Mouse (Mus musculus): ENCODE results near the gene Copg2.
"Not testable (repeated sequence)": the region's sequence is repeated elsewhere in the genome, so short reads cannot be mapped to it uniquely, and the experiment has no call there.

Copg2 gene

DNA sequence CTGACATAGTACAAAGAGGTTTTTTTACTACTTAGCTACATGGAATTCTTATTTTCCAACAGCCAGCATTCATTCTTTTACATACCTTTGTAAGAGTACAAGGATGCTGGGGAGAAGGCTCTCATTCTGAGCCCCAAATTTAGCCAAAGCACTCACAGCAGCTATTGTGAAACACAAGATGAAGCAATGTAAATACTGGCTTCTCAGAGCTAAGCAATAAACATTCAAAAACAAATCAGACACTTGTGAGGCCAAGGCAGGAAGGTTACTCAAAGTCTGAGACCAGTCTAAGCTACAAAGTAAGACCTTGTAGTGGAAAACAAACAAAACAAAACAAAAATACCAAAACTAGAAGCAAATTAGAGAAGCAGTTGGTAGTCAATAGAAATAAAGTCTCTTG is 83.0 kb downstream of the Copg2 start:
- DNase-seq (ENCODE audit: low spot score) = no peak

DNA sequence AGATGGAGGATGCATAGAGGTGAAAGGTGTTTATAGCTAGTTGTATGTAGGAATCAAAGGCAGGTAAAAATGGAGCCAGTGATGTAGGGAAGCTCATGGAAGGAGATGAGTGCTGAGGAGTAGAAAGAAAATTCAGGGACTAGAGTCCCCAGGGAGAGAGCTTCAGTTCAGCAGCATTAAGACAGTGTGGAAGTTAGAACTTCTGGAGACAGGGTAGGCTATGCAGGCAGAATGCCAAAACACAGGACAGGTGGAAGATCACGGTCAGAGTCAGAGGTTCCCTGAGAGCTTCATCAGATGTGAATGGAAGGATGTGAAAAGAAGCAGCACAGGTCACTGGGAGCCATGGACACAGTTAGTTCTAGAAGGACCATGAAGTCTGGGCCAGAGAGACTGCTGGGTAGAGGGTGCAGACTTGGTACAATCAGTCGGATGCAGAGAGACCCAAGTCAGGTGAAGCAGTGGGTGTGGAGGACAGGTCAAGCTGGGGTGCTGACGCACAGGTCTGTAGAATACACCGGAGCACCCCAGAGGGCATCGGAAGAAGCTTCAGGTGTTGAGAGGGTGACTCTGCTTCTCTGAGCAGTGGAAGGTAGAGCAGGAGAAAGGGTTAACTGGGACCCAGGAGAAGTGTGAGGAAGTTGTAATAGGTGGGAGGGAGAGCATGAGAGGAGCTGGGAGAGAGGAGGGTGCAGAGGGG is 91.4 kb downstream of the Copg2 start:
- DNase-seq (ENCODE audit: low spot score) = no peak

DNA sequence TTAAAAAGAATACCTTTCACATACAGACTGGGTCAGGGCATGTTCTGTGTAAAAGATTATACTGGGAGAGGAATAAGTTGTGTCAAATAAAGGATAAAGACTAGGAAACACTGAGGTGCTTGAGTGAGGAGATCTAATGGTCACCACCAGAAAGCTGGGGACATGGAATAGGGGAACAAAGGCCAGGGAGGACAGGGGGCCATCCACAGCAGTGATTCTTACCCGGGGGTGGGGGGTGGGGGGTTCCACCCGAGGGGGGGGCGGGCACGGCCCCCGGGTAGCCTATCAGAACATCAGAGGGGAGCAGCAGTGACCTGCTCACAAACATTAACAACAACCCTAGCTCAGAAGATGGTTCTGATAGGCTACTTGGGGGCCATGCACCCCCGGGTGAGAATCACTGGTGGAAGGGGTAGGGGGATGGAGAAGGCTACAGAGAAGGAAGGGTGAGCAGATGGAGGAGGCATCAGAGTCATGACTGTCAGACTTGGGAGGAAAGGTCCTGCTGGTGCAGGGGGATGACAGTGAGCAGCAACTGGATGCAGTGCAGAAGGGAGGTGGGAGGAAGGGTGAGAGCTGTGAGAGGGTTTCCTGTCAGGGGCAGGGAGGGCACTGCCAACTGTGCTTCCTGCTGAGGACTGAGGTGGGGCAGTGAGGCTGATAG is 92.1 kb downstream of the Copg2 start:
- DNase-seq (ENCODE audit: low spot score) = not testable (repeated sequence)

DNA sequence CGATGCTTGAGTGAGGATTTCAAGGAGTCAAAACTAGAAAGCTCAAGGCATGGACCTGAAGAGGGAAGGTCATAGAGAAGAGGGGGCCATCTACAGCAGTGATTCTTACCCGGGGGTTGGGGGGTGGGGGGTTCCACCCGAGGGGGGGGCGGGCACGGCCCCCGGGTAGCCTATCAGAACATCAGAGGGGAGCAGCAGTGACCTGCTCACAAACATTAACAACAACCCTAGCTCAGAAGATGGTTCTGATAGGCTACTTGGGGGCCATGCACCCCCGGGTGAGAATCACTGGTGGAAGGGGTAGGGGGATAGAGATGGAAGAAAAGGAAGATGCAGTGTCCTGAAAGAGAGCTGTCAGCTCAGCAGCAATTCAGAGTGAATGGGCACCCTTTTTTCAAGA is 93.7 kb downstream of the Copg2 start:
- DNase-seq (ENCODE audit: low spot score) = not testable (repeated sequence)

DNA sequence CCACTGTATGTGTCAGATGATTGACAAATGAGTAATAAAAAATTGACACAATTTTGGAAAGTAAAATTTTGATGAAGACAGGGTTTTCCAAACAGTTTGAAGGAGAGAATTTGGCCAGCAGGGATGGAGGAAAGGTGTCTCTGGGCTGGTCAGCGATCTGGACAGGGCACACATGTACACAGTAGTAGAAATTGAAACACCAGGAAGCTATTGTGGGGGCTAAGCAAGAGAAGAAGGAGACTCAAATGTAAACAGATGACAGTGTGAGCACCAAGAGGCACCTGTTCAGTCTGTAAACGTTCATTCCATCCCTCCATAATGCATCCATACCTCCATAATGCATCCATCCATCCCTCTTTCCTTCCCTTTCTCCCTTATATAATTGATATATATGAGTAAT is 145.4 kb downstream of the Copg2 start:
- DNase-seq (ENCODE audit: low spot score) = no peak

DNA sequence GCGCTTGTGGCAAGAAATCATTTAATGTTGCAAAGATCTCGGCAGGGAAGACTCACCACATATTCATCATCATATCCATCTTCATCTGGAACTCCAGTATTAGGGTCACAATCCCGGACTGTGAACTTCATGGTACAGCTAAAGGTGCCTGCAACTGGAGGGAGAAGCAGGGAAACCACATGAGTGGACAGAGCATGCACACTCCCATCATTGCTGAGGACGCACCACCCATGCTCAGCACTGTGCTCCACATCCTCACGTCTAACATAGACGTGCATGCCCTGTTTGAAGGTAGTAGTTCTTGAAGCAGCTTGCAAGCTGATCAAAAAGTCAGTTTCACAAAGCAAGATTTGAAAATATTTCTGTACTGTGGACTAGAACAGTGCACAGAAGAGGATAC is 146.1 kb downstream of the Copg2 start:
- no peak for DNase-seq (ENCODE audit: low spot score)

DNA sequence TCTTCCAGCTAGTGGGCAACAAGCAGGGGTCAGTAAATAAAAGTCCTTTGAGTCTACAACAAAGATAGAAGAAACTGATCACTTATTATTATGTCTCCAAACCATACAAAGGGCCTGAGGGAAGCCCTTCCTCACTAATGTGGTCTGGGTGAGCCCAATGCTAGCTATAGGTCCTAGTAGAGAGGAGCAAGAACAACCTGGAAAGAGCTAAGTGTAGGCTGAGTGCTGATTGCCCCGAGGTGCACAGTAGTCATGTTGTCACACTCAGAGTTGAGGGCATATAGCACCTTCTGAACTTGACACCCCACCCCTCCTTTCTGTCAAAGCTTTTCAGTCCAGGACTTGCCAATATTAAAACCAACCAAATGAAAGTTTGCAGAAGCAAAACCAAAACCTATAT is 146.7 kb downstream of the Copg2 start:
- no peak for DNase-seq (ENCODE audit: low spot score)

DNA sequence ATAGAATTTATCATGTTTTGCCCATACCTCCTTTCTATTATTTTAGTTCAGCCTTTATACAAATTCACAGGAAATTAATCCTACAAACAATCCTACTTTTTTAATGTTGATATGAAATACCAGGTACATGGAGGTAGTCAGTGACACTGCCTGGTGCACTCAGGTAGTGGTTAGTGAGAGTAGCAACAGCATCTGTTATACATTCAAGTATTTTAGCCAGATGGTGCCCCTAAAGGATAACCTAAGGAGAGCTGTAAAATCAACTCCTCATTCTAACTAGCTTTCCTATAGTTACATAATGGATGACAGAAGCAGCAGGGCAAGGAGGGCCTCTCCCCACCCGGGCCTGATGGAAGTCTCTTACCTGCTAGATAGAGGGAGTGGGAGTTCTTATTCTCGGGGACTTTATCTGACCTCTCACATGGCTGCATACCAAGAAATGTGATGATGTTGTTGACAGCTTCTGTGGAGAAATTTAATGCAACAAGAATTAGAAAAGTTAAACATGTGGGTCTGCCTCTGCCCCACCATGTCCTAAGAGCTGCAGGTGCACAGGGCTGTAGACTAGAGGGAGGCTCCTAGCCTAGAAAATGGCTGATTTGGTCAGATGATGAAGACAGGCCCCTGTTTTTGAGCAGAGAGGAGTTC is 147.4 kb downstream of the Copg2 start:
- DNase-seq (ENCODE audit: low spot score) = no peak

DNA sequence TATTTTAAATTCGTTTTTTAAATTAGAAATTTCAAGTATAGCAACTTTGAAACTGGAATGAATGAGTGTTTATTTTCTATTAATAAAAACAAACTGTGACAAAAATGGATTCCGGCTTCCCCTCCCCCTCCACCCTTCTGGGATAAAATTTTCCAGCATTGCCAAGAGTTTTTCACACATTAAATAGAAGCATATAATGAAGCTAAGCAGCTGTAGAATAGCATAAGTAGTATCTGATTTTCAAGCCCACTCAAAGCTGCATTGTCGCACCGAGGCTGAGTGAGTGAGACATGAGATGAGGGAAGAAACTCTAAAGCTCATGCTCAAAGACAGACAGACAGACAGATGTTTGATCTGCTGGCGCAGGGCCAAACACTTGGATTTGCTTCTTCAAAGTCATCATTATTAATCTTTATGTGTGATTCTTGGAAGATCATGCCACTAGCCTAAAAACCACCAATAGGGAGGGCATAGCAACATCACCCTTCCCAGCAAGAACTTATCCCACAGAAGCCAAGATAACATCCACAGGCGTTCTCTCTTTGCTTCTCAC is 148.2 kb downstream of the Copg2 start:
- no peak for DNase-seq (ENCODE audit: low spot score)

DNA sequence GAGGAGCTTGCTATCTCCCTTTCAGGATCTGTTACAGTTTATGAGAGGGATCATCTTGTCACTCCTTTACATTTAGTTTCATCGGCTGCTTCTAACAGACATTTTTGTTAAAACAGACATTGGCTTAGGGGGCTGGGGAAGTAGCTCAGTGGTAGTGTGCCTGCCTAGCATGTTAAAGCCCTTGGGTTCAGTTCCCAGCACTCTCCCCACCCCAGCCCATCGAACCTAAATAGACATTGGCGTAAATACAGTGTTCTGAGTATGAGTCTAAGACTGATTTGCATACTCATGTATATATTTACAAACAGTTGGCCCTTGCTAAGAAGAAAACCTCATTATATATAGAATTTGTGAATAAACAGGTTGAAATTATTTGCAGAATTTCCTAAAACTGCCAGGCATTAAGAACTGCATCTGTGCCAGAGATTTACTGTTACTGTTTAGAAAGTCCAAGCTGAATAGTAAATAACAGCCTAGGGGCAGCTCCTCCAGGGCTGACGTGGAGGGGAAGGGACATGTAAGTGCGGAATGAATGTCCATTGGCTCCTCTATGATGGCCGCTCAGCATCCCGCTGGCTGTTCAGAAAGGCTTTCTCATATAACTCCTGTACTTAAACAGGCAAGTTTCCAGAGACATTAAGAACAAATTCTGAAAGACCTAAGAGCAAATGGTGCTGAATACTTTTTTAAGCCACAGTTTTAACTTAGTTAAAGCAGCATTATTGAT is 148.8 kb downstream of the Copg2 start:
- DNase-seq (ENCODE audit: low spot score) = no peak

DNA sequence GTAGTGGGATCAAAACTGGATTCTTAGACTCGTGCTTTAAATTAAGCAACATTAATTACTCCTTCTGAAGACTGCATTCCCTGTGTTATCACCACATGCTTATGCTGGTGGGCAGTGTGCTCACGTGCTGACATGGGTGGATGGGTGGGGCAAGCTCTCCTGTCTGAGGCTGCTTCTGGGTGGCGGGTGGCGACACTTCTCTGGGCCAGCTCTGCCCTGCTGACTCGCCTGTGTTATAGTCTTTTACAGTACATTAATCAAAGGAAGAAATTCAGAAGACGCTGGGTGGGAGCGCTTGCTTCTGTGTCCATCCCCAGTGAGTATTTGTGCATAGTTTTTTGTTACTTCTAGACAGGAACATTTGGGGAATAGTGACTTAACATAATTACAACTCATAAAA is 151.0 kb downstream of the Copg2 start:
- DNase-seq (ENCODE audit: low spot score) = no peak

DNA sequence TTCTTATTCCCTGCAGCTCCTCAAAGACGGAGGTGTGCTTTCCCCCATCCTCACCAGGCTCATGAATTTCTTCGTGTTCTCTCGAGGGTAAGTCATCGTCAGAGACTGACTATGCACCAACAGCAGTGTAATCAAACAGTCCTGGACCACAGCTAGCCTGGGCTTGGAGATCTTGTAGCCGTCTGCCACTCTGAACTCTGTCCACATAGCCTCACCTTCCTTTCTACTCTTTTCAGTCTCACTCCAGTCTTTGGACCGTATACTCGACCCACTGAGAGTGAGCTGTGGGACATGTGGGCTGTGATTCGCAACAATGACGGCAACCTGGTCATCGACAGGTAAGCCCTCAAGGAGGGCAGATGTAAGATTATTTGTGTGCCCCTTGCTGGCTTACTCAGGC is 151.7 kb downstream of the Copg2 start:
- DNase-seq (ENCODE audit: low spot score) = no peak

DNA sequence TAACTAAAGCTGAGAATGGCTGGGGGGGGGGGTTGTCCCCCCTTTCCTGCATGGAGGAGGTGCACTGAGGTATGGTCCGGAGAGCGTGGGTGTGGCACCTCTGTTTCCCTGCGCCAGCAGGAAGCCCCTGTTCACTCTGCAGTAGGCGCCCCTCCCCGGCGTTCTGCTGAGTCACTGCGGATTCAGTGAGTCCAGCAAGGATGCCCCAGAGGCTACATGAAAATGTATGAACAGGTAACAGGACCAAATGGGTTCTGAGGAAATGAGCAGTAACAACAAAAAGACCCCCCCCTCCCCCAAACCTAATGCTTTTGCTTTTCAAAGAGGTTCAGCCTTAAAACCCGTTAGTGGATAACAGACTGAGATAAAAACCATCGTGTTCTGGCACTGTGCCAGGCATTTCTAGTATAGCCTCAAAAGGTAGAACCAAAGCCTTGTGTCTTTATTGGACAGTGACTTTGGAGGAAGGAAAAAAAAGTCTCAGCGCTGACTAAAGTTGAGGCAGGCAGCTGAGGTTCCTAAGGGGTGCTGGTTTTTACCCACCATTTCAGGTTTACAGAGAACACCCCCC is 157.3 kb downstream of the Copg2 start:
- no peak for DNase-seq (ENCODE audit: low spot score)

DNA sequence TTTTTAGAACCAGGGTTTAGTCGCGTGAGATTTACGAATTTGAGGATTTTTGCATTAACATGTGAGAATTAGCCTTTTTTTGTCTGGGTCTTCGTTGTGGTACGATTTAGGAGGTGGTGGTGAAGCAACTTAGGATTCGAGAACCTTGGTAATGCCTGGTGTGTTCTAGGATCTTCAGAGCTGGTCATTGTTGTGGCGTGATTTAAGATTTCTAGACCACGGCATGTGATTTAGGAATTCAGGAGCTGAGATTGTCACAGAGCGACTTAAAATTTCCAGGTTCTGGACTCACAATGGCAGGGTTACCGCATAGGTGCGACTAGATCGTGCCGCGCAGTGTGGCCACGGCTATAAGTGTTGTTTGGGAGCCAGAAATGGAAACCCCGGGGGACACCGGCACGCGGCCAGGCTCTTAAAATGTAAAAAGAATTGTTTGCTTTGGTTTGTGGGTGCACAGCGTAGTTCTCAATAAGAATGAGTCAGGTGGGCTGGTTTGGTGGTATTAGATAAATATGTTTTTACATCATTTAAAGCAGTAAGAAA is 158.1 kb downstream of the Copg2 start:
- DNase-seq (ENCODE audit: low spot score) = no peak

DNA sequence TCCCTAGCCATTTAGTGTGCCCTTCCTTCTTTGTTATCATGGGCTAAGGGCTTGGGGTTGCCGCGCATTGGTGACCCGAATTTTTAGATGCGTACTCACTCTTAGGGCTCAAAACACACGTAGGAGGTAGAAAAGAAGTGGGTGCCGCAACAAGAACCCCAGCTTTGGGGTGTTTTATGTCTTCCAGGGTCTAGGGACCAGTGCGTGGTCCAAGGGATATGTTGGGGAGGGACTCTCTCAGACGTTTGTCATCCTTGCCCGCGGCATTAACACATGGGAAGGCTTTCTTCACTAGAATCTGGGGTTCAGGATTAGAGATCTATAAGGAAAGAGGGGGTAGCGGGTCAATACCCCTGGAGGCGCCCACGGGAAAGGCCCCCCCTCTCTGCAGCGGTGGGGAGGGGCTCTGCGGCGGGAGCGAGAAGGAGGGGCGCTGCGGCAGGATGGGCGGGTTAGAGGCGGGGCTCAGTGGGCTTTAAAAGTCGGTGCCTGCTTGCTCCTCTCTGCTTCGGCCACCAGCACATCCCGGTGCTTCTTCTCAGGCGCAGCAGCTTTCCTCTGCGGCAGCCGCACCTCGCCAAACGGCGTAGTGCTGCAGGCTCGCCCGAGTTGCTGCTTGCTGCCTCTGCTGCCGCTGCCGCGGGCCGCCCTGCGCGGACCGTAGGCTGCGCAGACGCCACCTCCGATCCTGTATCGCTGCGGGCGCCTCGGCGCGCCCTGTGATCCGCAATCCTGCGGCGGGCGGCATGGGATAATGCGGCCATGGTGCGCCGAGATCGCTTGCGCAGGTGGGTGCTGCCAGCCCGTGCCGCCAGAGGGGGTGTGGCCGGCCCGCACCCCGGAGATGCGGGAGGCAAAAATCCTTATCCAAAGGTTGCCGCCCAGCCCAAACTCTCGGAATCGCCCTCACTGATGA is 158.8 kb downstream of the Copg2 start:
- DNase-seq (ENCODE audit: low spot score) = no peak

DNA sequence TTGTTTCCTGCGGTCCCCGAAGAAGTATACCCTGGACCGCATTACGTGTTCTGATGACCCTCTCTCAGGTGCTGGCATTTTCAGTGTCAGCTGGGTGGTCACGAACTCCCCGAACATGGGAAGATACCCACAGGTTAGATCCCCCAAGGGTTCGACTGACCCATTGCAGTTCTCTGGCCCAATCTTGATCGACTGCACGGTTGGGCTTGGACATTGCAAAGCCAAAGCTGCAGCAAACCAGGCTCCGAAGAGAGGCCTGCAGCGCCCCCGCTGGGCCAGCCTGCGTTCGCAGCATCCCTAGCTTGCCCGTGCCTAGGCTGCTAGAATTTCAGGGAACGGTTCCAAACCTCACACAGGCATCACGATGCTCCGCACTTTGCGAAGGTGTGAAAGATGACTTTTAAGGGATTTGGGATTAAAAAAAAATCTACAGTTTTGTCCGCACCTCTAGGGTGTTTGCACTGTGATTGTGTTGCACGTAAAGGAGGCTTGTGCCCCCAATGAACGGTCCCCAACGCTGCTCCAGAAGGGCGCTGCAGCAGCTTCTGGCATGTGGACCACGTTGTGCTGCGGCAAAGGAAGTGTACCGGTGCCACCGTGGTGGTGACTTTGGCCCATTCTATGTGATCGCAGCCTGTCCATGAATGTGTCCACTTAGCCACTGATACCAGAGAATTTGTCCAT is 159.6 kb downstream of the Copg2 start:
- no peak for DNase-seq (ENCODE audit: low spot score)

DNA sequence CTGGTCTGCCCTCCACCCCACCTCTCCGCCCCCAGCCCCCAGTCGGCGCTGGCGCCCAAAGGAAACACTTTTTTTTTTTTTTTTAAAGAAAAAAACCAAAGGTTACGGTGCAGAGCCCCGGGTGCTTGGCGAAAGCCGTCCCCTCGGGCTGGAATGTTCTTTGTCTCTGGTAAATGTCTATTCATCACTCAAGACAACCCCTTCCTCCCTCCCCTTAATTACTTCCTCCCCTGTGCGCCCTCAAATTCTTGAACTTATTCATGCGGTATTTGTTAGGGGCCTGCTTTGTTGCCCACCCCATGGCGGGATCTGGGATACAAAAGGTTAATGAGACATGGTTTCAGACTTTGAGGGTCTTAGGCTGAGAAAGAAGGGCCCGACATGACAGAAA is 160.2 kb downstream of the Copg2 start:
- DNase-seq (ENCODE audit: low spot score) = no peak

DNA sequence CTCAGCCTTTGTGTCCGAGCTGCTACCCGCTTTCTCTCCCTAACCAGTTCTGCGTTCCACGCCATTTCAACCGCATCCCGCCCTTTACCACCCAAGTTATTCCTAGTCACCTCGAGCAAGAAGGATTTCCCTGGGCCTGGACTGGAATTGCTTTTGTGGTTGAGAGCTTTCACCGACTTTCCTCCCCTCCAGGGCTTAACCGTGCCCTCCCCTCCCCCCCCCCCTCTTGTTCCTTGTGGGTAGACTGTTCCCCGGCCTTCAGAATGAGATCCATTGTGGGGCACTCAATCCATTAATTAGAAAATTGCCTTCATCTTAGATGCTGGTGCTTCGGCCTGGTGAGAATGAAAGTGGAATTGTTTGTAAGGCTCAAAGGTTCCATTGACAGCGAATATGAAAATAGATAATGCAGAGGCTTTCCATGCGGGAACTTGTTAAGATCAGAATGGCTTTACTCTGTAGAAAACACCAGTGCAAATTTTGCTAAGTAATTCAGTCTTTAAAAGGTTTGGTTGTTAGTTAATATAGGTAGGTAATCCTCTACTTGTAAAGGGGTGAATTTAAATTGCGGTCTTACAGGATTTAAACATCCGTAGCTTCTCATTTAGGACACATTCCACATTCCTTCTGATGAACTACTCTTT is 160.7 kb downstream of the Copg2 start:
- DNase-seq (ENCODE audit: low spot score) = no peak

DNA sequence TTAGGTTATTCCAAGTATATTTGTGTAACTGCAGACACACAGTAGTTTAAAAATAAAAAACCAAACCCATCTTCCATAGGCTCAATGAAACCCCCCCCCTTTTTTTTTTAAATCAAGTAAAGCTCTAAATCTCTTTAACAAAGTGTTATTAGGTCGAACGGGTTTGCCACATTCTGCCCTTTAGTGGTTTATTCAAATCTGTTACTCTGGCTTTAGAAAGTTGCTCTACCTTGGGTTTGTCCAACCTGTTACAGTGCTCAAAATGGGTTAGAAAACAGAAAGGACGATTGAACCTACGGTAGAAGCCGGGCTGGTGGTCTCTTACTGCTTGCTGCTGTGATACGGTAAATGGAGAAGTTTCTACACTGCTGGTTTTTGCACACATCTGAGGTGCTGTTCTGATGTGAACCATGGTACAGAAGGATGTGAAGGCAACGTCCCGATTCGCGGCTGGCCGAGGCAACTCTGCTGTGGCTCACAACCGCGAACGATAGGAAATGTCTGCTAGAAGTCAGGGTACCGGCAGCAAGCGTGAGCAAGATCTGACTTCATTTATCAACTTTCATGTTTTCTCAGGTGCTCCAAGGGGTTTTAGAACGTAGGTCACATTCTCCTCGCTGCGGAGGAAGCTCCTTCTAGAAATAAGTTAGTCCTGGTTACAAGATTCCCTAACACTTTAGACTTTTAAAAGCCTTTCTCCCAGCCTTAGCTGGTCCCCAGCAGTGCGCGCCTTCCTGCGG is 161.4 kb downstream of the Copg2 start:
- no peak for DNase-seq (ENCODE audit: low spot score)
